Mouse (Mus musculus): ENCODE measurements around the gene Stil. TPM values are rescaled to one million over a fixed set of nuclear protein-coding genes. Genes with fewer than 3 reads are reported as not detected.

Stil gene
- polyA plus RNA-seq, 1 experiment, result 9.5 TPM

DNA sequence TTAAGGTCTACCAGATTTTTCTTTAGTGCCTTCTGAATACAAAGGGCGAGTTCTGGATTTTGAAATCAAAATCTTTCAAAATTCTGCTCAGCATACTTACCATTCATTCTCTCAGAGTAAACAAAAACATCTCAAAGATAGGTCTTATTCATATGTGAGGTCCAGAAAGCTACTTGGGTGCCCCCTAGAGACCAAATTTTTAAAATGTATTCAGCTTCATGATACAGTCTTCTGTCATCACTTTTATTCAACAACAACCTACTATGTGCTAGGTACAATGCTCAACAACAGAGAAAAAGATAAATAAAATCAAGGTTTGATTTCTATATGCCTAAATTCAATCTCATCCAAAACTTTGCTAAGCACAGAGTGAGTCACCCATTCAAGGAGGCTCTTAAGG, 16.9 kb upstream of the Stil start:
- TF ChIP-seq POLR2A (IDR thresholded peaks at IDR 0.05; ENCODE audit: borderline replicate concordance, low read depth, low read length), result no peak
- TF ChIP-seq CTCF (IDR thresholded peaks at IDR 0.05; ENCODE audit: low read depth, low read length), result no peak
- Histone ChIP-seq H3K4me3 (ENCODE audit: insufficient read depth, low read length) (no peak overlapping the region), H3K27ac (ENCODE audit: insufficient read depth, low read depth, low read length) (no peak overlapping the region), H3K4me1 (ENCODE audit: control insufficient read depth, insufficient read depth, low read length) (peaks cover 28% of the 10 kb centered on the region)

DNA sequence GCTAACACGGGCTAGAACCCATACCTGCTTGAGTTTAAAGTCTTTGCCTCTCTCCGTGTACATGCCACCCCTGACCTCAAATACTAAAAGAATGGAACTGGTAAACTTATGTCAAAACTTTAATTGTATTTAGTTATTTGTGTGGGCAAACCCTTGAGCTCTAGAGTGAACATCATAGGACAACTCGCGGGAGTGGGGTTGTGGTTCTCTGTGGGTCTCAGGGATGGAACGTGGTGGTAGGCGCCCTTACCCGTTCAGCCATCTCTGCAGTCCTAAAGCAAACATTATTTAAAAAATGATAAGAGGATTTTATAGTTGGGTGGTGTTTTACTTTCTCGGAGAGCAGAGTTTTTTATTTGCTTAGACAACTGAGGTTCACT, 13.8 kb upstream of the Stil start:
- peak overlapping the region; percentile 89 for H3K27ac ChIP-seq (ENCODE audit: insufficient read depth, low read depth, low read length)
- TF ChIP-seq POLR2A (IDR thresholded peaks at IDR 0.05; ENCODE audit: borderline replicate concordance, low read depth, low read length), result no peak
- 0 out of 2 replicates have a peak, but pooled peaks have one; percentile 16 for TF ChIP-seq CTCF (IDR thresholded peaks at IDR 0.05; ENCODE audit: low read depth, low read length)
- H3K4me1 ChIP-seq (ENCODE audit: control insufficient read depth, insufficient read depth, low read length), result peaks cover 21% of the 10 kb centered on the region
- H3K4me3 ChIP-seq (ENCODE audit: insufficient read depth, low read length), result peak overlapping the region; percentile 86

DNA sequence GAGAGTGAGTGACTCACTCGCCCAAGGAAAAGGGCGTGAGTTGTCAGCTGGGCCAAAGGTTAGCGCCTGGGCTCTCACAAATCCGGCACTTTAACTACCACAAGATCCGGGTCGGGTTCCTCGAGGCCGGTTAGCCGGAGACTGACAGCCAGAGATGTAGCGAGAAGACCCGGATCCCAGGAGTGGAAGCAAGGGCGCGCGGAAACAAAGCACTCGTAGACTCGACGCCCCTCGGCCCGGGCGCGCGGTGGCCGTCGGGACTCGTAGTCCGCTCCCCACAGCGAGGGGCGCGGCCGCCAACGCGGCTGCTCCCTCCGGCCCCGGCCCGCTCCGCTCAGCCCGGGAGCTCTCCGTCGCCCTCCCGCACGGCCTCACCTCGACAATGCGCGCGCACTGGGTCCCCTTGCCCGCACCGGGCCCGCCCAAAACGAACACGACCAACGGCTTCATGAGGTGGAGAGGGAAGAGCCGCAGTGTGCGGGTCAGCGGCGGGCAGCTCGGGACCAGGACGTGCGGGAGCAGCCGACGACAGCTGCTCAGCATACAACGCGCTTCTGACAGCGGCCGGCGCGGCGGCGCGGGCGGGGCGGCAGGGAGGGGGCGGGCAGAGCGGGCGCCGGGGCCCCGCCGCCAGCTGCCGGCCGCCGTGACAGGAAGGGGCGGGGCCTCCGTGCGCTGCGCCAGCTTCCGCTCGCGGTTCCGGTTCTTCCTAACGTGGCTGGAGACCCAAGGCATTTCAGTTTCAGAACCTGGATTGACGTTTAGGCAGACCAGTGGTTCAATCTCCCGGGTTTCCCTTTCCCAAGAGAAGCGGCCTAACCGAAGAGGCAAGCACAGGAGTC, 13.1 kb upstream of the Stil start, which contains the start of gene Cmpk1:
TSS of gene Cmpk1 (minus strand) at position 651 of the 842 bp plus-strand sequence.
- peaks cover 20% of the 10 kb centered on the region for H3K4me1 ChIP-seq (ENCODE audit: control insufficient read depth, insufficient read depth, low read length)
- peak within 1 kb of the TSS; percentile 86 for H3K4me3 ChIP-seq (ENCODE audit: insufficient read depth, low read length)
- peak within 1 kb of the TSS; percentile 90 for H3K27ac ChIP-seq (ENCODE audit: insufficient read depth, low read depth, low read length)
- TF ChIP-seq POLR2A (IDR thresholded peaks at IDR 0.05; ENCODE audit: borderline replicate concordance, low read depth, low read length) (no peak), CTCF (IDR thresholded peaks at IDR 0.05; ENCODE audit: low read depth, low read length) (no peak)

DNA sequence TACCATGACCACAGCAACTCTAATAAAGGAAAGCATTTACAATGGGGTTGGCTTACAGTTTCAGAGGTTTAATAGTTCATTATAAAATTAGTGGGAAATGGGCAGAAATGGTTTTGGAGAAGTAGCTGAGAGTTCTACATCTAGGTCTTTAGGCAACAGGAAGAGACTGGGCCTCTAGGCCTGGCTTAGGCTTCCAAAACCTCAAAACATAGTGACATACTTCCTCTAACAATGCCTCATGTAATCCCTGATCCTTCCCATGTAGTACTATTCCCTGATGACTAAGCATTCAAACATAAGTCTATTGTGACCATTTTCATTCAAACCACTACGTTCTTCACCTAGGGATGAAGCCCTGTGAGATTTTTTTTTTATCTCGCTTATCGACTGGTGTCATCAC, 5.7 kb upstream of the Stil start:
- Histone ChIP-seq H3K4me3 (ENCODE audit: insufficient read depth, low read length) (no peak overlapping the region), H3K4me1 (ENCODE audit: control insufficient read depth, insufficient read depth, low read length) (peaks cover 17% of the 10 kb centered on the region)
- TF ChIP-seq CTCF (IDR thresholded peaks at IDR 0.05; ENCODE audit: low read depth, low read length) (no peak), POLR2A (IDR thresholded peaks at IDR 0.05; ENCODE audit: borderline replicate concordance, low read depth, low read length) (no peak)

DNA sequence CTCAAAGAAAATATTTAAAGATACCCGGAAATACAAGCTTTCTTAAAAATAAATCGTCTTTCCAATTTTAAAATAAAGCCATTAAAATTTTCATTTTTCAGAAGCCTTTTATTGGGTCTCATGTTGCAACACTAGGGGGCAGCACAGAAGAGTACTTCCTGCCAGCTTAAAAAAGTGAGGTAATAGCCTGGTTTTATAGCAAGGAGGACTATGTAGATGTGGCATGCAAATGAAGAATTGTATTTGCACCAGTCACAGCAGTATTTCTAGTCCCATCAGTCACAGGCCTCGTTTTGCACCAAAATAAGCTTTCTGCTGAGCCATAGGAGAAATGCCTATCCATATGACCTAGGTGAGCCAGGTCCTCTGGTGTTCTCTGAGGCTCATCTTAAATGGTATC, 2.9 kb upstream of the Stil start:
- Histone ChIP-seq H3K4me1 (ENCODE audit: control insufficient read depth, insufficient read depth, low read length) (peaks cover 24% of the 10 kb centered on the region), H3K27ac (ENCODE audit: insufficient read depth, low read depth, low read length) (no peak overlapping the region)
- no peak for TF ChIP-seq CTCF (IDR thresholded peaks at IDR 0.05; ENCODE audit: low read depth, low read length)
- TF ChIP-seq POLR2A (IDR thresholded peaks at IDR 0.05; ENCODE audit: borderline replicate concordance, low read depth, low read length), result no peak

More for the DNA sequence above, 5.7 kb upstream of the Stil start:
- peak overlapping the region; percentile 82 for H3K27ac ChIP-seq (ENCODE audit: insufficient read depth, low read depth, low read length)

DNA sequence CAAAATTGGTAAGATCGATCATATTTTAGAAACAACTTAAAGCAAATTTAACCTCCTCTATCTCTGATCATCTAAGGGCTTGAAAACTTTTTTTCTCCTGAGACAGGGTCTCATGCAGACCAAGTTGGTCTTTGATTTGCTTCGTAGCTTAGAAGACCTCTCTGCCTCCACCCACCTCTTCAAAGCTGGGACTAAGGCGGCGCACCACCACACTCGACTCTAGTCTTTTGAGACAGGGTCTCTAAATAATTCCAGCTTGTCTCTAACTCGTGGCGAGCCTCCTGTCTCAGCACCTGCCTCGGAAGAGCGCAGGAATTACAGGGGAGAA, 550 bp upstream of the Stil start:
- Histone ChIP-seq H3K4me3 (ENCODE audit: insufficient read depth, low read length) (peak overlapping the region; percentile 80), H3K4me1 (ENCODE audit: control insufficient read depth, insufficient read depth, low read length) (peaks cover 19% of the 10 kb centered on the region), H3K27ac (ENCODE audit: insufficient read depth, low read depth, low read length) (peak overlapping the region; percentile 89)
- TF ChIP-seq CTCF (IDR thresholded peaks at IDR 0.05; ENCODE audit: low read depth, low read length) (no peak), POLR2A (IDR thresholded peaks at IDR 0.05; ENCODE audit: borderline replicate concordance, low read depth, low read length) (no peak)

More for the DNA sequence above, 2.9 kb upstream of the Stil start:
- H3K4me3 ChIP-seq (ENCODE audit: insufficient read depth, low read length), result no peak overlapping the region

DNA sequence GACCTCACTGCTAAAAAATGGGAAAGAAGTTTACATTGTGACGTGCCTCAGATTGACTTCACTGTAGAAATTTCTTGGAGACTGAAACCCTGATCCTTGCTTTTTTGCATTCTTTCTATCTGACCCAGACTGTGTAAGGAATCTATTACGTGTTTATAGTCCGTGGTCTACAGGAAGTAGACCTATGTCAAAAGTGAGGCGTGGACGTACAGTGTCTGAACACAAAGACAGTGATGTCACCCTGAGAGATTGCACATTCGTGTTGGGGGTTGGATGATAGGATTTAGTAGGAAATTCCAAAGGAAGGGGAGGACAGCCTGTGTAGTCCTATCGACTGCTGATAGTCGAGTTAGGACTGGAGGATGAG, 453 bp downstream of the Stil start:
- Histone ChIP-seq H3K27ac (ENCODE audit: insufficient read depth, low read depth, low read length) (peak overlapping the region; percentile 43), H3K4me1 (ENCODE audit: control insufficient read depth, insufficient read depth, low read length) (peaks cover 13% of the 10 kb centered on the region), H3K4me3 (ENCODE audit: insufficient read depth, low read length) (peak overlapping the region; percentile 80)
- TF ChIP-seq POLR2A (IDR thresholded peaks at IDR 0.05; ENCODE audit: borderline replicate concordance, low read depth, low read length), result no peak
- no peak for TF ChIP-seq CTCF (IDR thresholded peaks at IDR 0.05; ENCODE audit: low read depth, low read length)

DNA sequence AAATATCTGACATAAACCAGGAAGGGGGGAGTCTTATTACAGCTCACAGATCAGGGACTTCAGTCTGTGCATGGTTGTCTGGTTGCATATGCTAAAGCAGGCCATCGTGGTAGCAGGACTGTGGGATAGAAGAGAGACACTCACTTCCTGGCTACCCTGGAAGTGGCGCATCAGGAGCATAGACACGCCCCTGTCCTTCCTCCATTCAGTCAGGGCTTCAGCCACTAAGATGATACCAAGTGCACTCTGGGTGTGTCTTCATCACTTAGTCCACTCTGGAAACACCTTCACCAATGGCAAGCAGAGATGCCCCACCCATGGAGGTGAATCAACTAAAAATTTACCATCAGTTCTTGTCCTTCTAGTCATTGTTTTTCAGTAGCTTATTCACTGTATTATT, 14.3 kb downstream of the Stil start:
- no peak for TF ChIP-seq CTCF (IDR thresholded peaks at IDR 0.05; ENCODE audit: low read depth, low read length)
- no peak for TF ChIP-seq POLR2A (IDR thresholded peaks at IDR 0.05; ENCODE audit: borderline replicate concordance, low read depth, low read length)
- H3K4me1 ChIP-seq (ENCODE audit: control insufficient read depth, insufficient read depth, low read length), result no peaks in the 10 kb centered on the region
- H3K4me3 ChIP-seq (ENCODE audit: insufficient read depth, low read length), result no peak overlapping the region
- no peak overlapping the region for H3K27ac ChIP-seq (ENCODE audit: insufficient read depth, low read depth, low read length)

DNA sequence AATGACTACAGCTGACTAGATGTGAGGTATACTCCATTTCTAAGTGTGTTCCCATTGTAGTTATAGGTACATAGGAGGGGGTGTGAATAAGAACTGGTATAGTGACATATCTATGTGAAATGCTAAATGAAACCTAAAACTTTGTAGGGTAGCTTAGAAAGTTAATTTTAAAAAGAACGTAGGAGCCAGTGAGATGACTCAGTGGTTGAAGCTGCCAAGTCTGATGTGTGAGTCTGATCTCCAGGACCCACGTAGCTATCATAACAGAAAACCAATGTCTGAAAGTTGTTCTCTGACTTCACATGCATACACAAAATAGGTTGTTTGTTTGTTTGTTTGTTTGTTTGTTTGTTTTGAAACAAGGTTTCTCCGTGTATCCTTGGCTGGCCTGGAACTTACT, 20.0 kb downstream of the Stil start:
- TF ChIP-seq CTCF (IDR thresholded peaks at IDR 0.05; ENCODE audit: low read depth, low read length) (no peak), POLR2A (IDR thresholded peaks at IDR 0.05; ENCODE audit: borderline replicate concordance, low read depth, low read length) (no peak)
- H3K4me3 ChIP-seq (ENCODE audit: insufficient read depth, low read length), result no peak overlapping the region
- H3K4me1 ChIP-seq (ENCODE audit: control insufficient read depth, insufficient read depth, low read length), result no peaks in the 10 kb centered on the region
- H3K27ac ChIP-seq (ENCODE audit: insufficient read depth, low read depth, low read length), result no peak overlapping the region

DNA sequence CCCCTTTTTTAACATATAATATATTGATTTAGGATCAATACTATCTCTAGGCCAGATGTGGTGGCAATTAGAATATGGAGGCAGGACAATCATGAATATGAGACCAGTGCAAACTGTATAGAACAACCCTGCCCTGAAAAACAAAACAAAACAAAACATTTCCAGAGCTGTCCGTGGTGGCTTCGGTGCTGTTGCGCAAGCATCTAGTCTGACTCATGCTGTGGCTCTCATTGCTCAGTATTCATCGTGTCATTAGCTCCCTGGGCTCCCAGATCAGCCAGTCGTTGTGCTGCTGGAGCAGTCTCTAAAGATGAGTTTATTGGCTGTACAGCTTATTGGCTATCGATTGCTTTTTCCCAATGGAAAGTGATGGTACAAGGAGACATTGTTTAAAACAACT, 35.1 kb downstream of the Stil start:
- Histone ChIP-seq H3K4me1 (ENCODE audit: control insufficient read depth, insufficient read depth, low read length) (peaks cover 12% of the 10 kb centered on the region), H3K27ac (ENCODE audit: insufficient read depth, low read depth, low read length) (no peak overlapping the region), H3K4me3 (ENCODE audit: insufficient read depth, low read length) (no peak overlapping the region)
- TF ChIP-seq POLR2A (IDR thresholded peaks at IDR 0.05; ENCODE audit: borderline replicate concordance, low read depth, low read length) (no peak), CTCF (IDR thresholded peaks at IDR 0.05; ENCODE audit: low read depth, low read length) (no peak)

Data from bone marrow macrophage, adult 2 months (primary cell).